8 mouse cellular contexts compared by ENCODE assay signal in genomic region chr3:104682671-104683504, GRCm38 (mm10). TPM values are rescaled to one million over a fixed set of nuclear protein-coding genes. Genes with fewer than 3 reads are reported as not detected.
DNase-seq lines count a peak whose midpoint lies in the region; ATAC-seq and TF ChIP-seq lines count a peak whose summit lies in the region.

No protein-coding gene starts in this region.

- TF ChIP-seq POLR2A in liver, adult 2 months (IDR thresholded peaks at IDR 0.05; ENCODE audit: extremely low read depth, insufficient read depth, low read length), result no peak

- TF ChIP-seq CTCF in liver, adult 2 months (IDR thresholded peaks at IDR 0.05; ENCODE audit: low read depth, low read length), result peak; percentile 61

- WGBS in liver, adult 2 months, result 63% methylated on average over 11 of the region's 11 CpGs
- 60% methylated on average over 11 of the region's 11 CpGs for whole genome bisulfite sequencing in stomach, embryonic 16.5 days

- H3K79me2 ChIP-seq in liver, adult 2 months (ENCODE audit: control insufficient read depth, insufficient read depth, low read length), result no peaks in the 10 kb centered on the region

- peak; percentile 70 for ATAC-seq in monocyte, adult 5-6 weeks (replicated peaks; ENCODE audit: insufficient number of reproducible peaks, low FRiP score, low TSS enrichment, poor library complexity, severe bottlenecking)
- peak; percentile 47; the same call in 1 of the 2 replicates for ATAC-seq in stomach, embryonic 16.5 days (ENCODE audit: insufficient read depth, low FRiP score)

- H3K4me3 ChIP-seq in liver, adult 2 months (ENCODE audit: insufficient read depth, low read depth, low read length), result no peak overlapping the region
- H3K4me3 ChIP-seq in stomach, embryonic 16.5 days (replicated peaks; ENCODE audit: low read length), result no peak overlapping the region

- peak; percentile 48 for DNase-seq in right cerebral cortex, adult 18-20 months
- DNase-seq in right cerebral cortex, postnatal 36 days (ENCODE audit: low spot score in 2 of 2), result no peak
- peak; percentile 56 for DNase-seq in cerebellum, adult 9-11 months
- DNase-seq in frontal cortex, postnatal 25 days (ENCODE audit: low spot score in 2 of 2), result peak; percentile 22 to 37
- peak; percentile 58 for DNase-seq in kidney, adult 18-20 months
- peak; percentile 58 for DNase-seq in liver, adult 2 months (ENCODE audit: extremely low read depth, low read depth, low spot score)

- H3K27me3 ChIP-seq in liver, adult 2 months (ENCODE audit: control insufficient read depth, insufficient read depth, low read length), result no peaks in the 10 kb centered on the region
- H3K27me3 ChIP-seq in stomach, embryonic 16.5 days (ENCODE audit: control insufficient read depth, insufficient read depth, low read length), result no peaks in the 10 kb centered on the region

- H3K4me1 ChIP-seq in liver, adult 2 months (ENCODE audit: control insufficient read depth, insufficient read depth, low read length), result no peaks in the 10 kb centered on the region
- no peaks in the 10 kb centered on the region for H3K4me1 ChIP-seq in stomach, embryonic 16.5 days (ENCODE audit: control insufficient read depth, insufficient read depth, low read length)

- no peak overlapping the region for H3K4me2 ChIP-seq in stomach, embryonic 16.5 days (ENCODE audit: low read depth, low read length)

- H3K27ac ChIP-seq in liver, adult 2 months (replicated peaks; ENCODE audit: insufficient read depth, low read depth, low read length), result no peak overlapping the region
- no peak overlapping the region for H3K27ac ChIP-seq in stomach, embryonic 16.5 days (ENCODE audit: low read length)

- H3K9ac ChIP-seq in liver, adult 2 months (ENCODE audit: low read depth, low read length), result no peak overlapping the region
- H3K9ac ChIP-seq in stomach, embryonic 16.5 days (ENCODE audit: low read length), result no peak overlapping the region

- no peaks in the 10 kb centered on the region for H3K36me3 ChIP-seq in liver, adult 2 months (ENCODE audit: control insufficient read depth, insufficient read depth, low read length)
- H3K36me3 ChIP-seq in stomach, embryonic 16.5 days (ENCODE audit: control insufficient read depth, insufficient read depth, low read length), result no peaks in the 10 kb centered on the region

- H3K9me3 ChIP-seq in stomach, embryonic 16.5 days (replicated peaks; ENCODE audit: control insufficient read depth, low read length), result no peaks in the 10 kb centered on the region; the same call in 1 of the 2 replicates

RNA-seq across cellular contexts. Expression of gene Slc16a1, which starts 44.4 kb away (rescaled TPM):
- total RNA-seq in liver, adult 2 months (2014; rRNA removed), result 34.2 and 41.3 TPM in 2 replicates
- polyA plus RNA-seq in liver, adult 2 months (2012; rRNA removed), result 30.8 and 35.4 TPM in 2 replicates
- total RNA-seq in monocyte, adult 5-6 weeks (2017), result 4.8 to 7.0 TPM (median 6.2 TPM) in 3 replicates
- 36.6 and 36.8 TPM in 2 replicates for polyA plus RNA-seq in stomach, embryonic 16.5 days (2015; fragmentation: Nextera tagmentation; extraction: Ambion mirVana)

Comparison
In these comparisons a context has a peak if more than half of its experiments do, and no peak if none do; other contexts are left out.
1. DNase-seq: peak in right cerebral cortex, adult 18-20 months (single experiment), cerebellum, adult 9-11 months (single experiment), frontal cortex, postnatal 25 days (2 of 2), kidney, adult 18-20 months (single experiment) and liver, adult 2 months (single experiment); none in right cerebral cortex, postnatal 36 days (0 of 2).